Mouse (Mus musculus) forebrain, postnatal 0 days (tissue): ENCODE measurements at regions not wholly inside any gene's neighbourhood (a gene's known extent, or its start where the extent isn't known, plus 50 kb on each side); places are given as distances from the start of the nearest gene placed in this dataset.

Experiments
- ATAC-seq: fragments of 200-750 bp; cut with Nextera tagmentation; 2 replicates; pipeline ENCODE4 v1.8.0; 2017; ENCODE audit warnings: mild to moderate bottlenecking, moderate library complexity
- DNase-seq: peaks from one replicate; pipeline ENCODE4 v3.0.0-alpha.2; 2015
- H3K27ac ChIP-seq: fragments of 300-500 bp; sonication (generic); 2 replicates; pipeline ENCODE4 v1.5.1; 2014; ENCODE audit warnings: low read depth, mild to moderate bottlenecking, antibody characterized with exemption, low read length, moderate library complexity, mixed read lengths
- H3K27me3 ChIP-seq: fragments of 300-500 bp; sonication (generic); 2 replicates; pipeline ENCODE4 v1.6.1; 2014; ENCODE audit warnings: mild to moderate bottlenecking, low read length, mixed read lengths; ENCODE audit not compliant: insufficient read depth
- H3K36me3 ChIP-seq: fragments of 300-500 bp; sonication (generic); 2 replicates; pipeline ENCODE4 v1.6.1; 2014; ENCODE audit warnings: mild to moderate bottlenecking, moderate library complexity; ENCODE audit not compliant: insufficient read depth
- H3K4me1 ChIP-seq: fragments of 300-500 bp; sonication (generic); 2 replicates; pipeline ENCODE4 v1.6.1; 2014; ENCODE audit warnings: antibody characterized with exemption; ENCODE audit not compliant: insufficient read depth
- H3K4me2 ChIP-seq: fragments of 300-500 bp; sonication (generic); 2 replicates; pipeline ENCODE4 v1.6.1; 2014; ENCODE audit warnings: low read depth, mild to moderate bottlenecking, moderate library complexity
- H3K4me3 ChIP-seq: fragments of 300-500 bp; sonication (generic); 2 replicates; pipeline ENCODE4 v1.5.1; 2014; ENCODE audit warnings: low read depth, low read length, mixed read lengths
- H3K9ac ChIP-seq: fragments of 300-500 bp; sonication (generic); 2 replicates; pipeline ENCODE4 v1.6.1; 2014; ENCODE audit warnings: mild to moderate bottlenecking
- H3K9me3 ChIP-seq: fragments of 300-500 bp; sonication (generic); 2 replicates; pipeline ENCODE4 v1.6.1; 2016; ENCODE audit warnings: low read length
- CTCF ChIP-seq: sonication (generic); IDR thresholded peaks from 2 replicates; pipeline ENCODE4 v1.5.1; 2016; ENCODE audit warnings: antibody characterized with exemption, control low read depth, low read depth
- WGBS: fragments of 180-500 bp; shearing (Covaris S2); extraction: QIAGEN DNeasy Blood & Tissue Kit; methylation state at CpG from one replicate; pipeline ENCODE4 v1.1.7; 2014; 5-methylcytosine and 5-hydroxymethylcytosine counted together

DNA sequence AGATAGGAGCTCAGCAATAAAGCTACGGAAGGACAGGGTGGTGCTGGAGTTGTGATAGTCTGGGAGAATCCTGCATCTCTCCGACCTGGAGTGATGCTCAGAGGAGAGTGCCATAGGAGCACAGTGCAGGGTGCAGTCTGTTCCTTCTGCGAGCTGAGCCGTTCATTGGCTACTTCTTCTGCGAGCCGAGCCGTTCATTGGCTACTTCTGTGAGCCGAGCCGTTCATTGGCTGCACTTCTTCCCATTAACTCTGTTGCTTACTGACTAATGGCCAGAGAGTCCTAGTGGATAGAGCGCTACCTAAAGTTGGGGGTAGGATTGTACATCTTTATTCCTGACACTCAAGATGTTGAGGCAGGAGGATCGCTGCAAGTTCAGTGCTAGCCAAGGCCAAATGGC, 222.3 kb upstream of the Map3k1 start:
- H3K27ac ChIP-seq: no peak overlapping the region
- no peaks in the 10 kb centered on the region for H3K4me1 ChIP-seq
- ATAC-seq: no peak
- H3K9ac ChIP-seq: no peak overlapping the region
- no peak overlapping the region for H3K4me2 ChIP-seq
- no peak overlapping the region for H3K4me3 ChIP-seq
- no peaks in the 10 kb centered on the region for H3K9me3 ChIP-seq
- no peak for TF ChIP-seq CTCF
- DNase-seq: no peak
- H3K27me3 ChIP-seq: no peaks in the 10 kb centered on the region
- no peaks in the 10 kb centered on the region for H3K36me3 ChIP-seq
- 87% methylated on average over 11 of the region's 11 CpGs for WGBS

DNA sequence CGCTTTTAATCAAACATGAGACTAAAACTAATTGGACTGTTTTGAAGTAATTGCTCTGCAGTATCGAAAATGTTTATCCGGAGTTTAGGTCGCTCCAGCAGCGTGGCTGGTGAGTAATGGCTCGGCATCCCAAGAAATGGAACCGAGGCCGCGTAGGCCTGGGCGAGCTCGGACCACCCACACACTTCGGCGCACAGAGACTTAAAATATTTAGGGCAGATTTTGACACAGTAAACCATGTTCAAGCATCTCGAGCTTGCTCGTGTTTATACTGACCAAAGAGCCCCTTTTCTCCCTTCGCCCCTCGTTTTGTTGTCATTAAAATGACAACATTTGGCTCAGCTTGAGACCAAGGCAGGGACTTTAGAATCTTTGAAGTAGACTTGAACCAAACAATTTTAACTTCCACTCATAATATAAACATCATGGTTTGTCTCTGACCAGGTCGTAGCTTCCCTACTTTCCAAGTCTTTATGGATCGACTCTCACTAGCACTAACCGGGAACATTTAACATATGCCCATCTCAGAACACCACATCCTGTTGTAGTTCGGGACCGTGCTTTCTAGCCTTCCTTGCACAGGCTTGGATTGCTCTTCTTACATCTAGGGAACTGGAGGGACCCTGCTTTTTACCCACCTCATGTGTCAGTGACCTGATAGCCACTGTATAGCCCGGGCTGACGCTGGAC, 223.0 kb upstream of the Map3k1 start:
- TF ChIP-seq CTCF: no peak
- DNase-seq: no peak
- no peaks in the 10 kb centered on the region for H3K27me3 ChIP-seq
- ATAC-seq: no peak
- H3K4me3 ChIP-seq: no peak overlapping the region
- H3K4me2 ChIP-seq: no peak overlapping the region
- H3K36me3 ChIP-seq: no peaks in the 10 kb centered on the region
- WGBS: 86% methylated on average over 24 of the region's 24 CpGs
- H3K27ac ChIP-seq: no peak overlapping the region
- H3K4me1 ChIP-seq: no peaks in the 10 kb centered on the region
- H3K9me3 ChIP-seq: no peaks in the 10 kb centered on the region
- no peak overlapping the region for H3K9ac ChIP-seq

DNA sequence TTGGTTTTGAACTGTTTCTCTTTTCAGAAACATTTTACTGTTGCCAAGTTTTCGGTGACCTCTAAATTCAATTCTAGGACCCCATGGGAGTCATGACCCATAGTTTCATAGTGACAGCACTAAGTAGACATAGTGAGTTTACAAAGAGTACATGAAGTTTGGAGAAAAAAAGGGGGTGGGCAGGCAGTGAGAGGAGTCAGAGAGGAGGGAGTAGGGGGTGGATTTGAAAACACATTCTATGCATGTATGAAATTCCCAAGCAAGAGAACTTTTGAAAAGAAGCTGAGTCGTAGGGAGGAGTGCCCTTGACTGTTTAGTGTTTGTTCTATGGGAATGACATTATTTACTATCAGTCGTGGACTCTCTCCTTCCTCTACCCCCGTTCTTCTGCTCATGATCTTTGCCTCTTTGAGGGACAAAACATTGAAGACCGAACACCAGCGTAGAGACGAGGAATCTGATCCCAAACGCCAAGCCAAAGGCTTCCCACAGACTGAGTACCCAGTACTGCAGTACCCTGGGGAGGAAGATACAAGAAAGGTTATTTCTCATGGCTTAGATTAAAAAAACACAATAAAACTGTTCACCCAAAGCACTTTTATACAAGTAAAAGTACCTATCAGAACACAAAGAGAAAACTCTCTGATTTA, 229.1 kb upstream of the Map3k1 start:
- TF ChIP-seq CTCF: no peak
- H3K9ac ChIP-seq: no peak overlapping the region
- no peak for DNase-seq
- no peak overlapping the region for H3K4me2 ChIP-seq
- H3K36me3 ChIP-seq: no peaks in the 10 kb centered on the region
- H3K4me1 ChIP-seq: no peaks in the 10 kb centered on the region
- H3K27me3 ChIP-seq: no peaks in the 10 kb centered on the region
- no peak overlapping the region for H3K27ac ChIP-seq
- WGBS: 85% methylated on average over 8 of the region's 8 CpGs
- no peaks in the 10 kb centered on the region for H3K9me3 ChIP-seq
- no peak for ATAC-seq
- no peak overlapping the region for H3K4me3 ChIP-seq

DNA sequence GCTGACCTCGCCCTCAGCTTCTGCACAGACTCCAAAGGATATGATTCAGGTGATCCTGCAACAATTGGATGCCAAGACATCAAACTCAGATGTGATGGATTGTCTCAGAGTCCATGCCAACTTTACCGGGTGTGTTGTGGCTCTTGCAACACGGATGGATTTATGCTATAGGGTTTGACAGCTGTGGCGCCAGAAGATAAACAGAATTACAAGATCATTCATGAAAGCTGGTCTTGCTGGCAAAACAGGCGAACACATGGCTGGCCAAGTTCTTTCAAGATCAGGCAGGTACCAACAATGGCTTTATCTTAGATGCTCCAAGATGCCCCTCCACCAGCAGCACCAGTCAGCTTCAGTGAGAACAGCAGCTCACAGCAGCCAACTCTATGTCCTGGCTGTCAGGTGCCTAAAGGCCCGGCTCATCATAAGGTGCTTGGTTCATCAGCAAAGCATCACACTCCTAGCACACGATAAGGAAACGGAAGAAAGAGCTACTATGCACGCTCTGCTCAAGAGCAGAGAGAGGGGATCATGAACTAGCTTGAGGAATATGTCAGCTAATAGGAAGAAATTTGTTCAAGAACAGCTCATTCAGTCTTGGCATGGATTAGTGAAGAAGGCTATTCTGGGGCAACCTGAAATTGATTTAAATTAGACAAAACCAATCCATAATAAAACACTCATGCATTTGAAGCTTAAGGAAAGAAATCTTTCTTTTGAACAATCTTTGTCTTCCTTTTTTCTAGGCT, 229.9 kb upstream of the Map3k1 start:
- ATAC-seq (no peak), DNase-seq (no peak)
- H3K4me2 ChIP-seq: no peak overlapping the region
- no peaks in the 10 kb centered on the region for H3K36me3 ChIP-seq
- no peaks in the 10 kb centered on the region for H3K27me3 ChIP-seq
- TF ChIP-seq CTCF: no peak
- no peak overlapping the region for H3K4me3 ChIP-seq
- H3K9me3 ChIP-seq: no peaks in the 10 kb centered on the region
- H3K4me1 ChIP-seq: no peaks in the 10 kb centered on the region
- no peak overlapping the region for H3K9ac ChIP-seq
- no peak overlapping the region for H3K27ac ChIP-seq
- WGBS: 92% methylated on average over 9 of the region's 9 CpGs

DNA sequence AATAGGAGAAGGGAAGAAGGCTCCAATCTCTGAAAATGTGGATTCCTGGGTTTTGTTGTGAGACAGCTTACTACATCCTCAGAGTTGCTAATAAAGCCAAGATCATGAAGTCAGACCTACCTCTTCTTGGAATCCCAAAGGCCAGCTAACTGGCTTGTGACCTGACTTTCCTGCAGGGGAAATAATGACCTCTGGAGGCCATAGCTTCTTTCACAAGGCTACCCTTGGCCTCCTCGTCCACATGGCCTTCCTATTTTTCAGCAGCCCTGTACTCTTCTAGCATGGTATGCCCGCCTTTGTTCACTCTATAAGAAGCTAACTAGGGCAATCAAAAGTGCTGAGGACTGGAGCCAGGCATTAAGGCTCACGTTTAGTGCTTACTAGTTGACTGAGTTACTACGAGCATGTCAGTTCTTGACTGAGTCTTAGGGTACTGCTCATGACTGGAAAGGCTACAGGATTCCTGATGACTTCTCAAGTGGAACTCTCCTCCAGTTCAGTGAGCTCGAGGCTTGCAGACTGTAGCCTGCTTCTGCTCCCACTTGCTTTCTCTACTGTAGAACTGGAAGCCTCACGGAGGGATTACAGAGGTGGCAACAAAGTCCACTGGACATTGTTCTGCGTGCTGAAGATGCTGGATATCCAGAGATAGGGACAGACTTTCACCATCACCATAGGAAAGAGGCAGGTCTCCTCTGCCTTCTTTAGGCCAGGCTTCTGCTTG, 230.8 kb upstream of the Map3k1 start:
- Histone ChIP-seq H3K4me1 (no peaks in the 10 kb centered on the region), H3K36me3 (no peaks in the 10 kb centered on the region), H3K9me3 (no peaks in the 10 kb centered on the region), H3K4me3 (no peak overlapping the region), H3K9ac (no peak overlapping the region), H3K27ac (no peak overlapping the region), H3K4me2 (no peak overlapping the region), H3K27me3 (no peaks in the 10 kb centered on the region)
- ATAC-seq (no peak), DNase-seq (no peak)
- WGBS: 84% methylated on average over 7 of the region's 7 CpGs
- no peak for TF ChIP-seq CTCF

DNA sequence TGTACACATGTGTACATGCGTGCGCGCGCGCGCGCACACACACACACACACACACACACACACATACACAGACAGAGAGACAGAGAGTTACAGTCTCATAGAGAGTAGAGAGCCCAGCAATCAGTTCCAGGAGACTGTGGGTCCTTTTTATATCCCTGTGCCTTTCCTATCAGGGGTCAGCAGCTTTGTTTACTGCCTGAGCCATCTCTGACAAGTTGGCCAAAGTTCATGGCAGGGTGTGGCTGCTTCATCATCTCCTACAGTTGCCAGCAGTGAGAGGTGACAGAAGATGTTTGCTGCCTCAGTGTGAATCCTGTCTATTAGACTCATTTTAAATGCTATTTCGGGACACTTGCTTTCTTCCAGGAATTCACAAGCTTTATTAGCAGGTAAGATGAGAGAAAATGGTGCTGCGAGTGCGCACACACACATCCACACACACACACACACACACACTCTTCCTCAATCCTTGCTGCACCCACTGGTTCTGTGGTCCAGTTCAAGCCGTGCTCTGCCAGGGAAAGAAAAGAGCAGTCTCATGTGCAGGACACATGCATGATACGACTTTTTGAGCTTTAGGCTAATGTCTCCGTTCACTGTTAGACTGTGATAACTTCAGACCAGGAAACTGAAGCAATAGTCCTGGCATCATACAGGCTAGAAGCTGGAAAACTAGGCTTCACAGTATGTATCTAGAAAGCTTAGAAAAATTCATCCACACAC, 234.9 kb upstream of the Map3k1 start:
- Histone ChIP-seq H3K27ac (no peak overlapping the region), H3K4me3 (no peak overlapping the region), H3K9me3 (no peaks in the 10 kb centered on the region), H3K4me1 (no peaks in the 10 kb centered on the region), H3K4me2 (no peak overlapping the region), H3K36me3 (no peaks in the 10 kb centered on the region), H3K27me3 (no peaks in the 10 kb centered on the region), H3K9ac (no peak overlapping the region)
- WGBS: 95% methylated on average over 13 of the region's 13 CpGs
- DNase-seq (no peak), ATAC-seq (no peak)
- no peak for TF ChIP-seq CTCF
